ENCODE assay signal across 13 mouse cellular contexts in genomic region chr7:99159446-99159845, GRCm38 (mm10).
"Had no signal": no experiment of that assay in that cellular context is flagged by ENCODE, and none has a peak within 500 bp of the region (broad histone marks: within the 10 kb centered on the region; RNA-seq: fewer than 3 reads in every experiment).

No protein-coding gene starts in this region.

- H3K9ac ChIP-seq: liver, embryonic 14.5 days; neural tube, embryonic 15.5 days had no signal

- H3K27me3 ChIP-seq: neural tube, embryonic 15.5 days had no signal

- H3K4me3 ChIP-seq: limb, embryonic 10.5 days; midbrain, embryonic 10.5 days; myocyte; neural tube, embryonic 15.5 days had no signal

- H3K27ac ChIP-seq: limb, embryonic 10.5 days; liver, embryonic 14.5 days; midbrain, embryonic 10.5 days; neural tube, embryonic 15.5 days; stomach, postnatal 0 days had no signal

- DNase-seq: kidney, postnatal 10 days; lung, adult 2 months; lung, postnatal 4 days; midbrain, embryonic 14.5 days; right cerebral cortex, adult 18-20 months; right cerebral cortex, postnatal 25 days; thymus, postnatal 4 days had no signal

- H3K36me3 ChIP-seq: limb, embryonic 10.5 days; midbrain, embryonic 10.5 days; neural tube, embryonic 15.5 days had no signal
